ENCODE assay signal across 10 mouse cellular contexts in genomic region chrX:106043863-106044617, GRCm38 (mm10). TPM values are rescaled to one million over a fixed set of nuclear protein-coding genes. Genes with fewer than 3 reads are reported as not detected.
DNase-seq lines count a peak whose midpoint lies in the region; ATAC-seq and TF ChIP-seq lines count a peak whose summit lies in the region.
"Had no signal": no experiment of that assay in that cellular context is flagged by ENCODE, and none has a peak within 500 bp of the region (broad histone marks: within the 10 kb centered on the region; RNA-seq: fewer than 3 reads in every experiment).

No protein-coding gene starts in this region.

- 31% methylated on average over 8 of the region's 8 CpGs for WGBS in kidney, adult 2 months

- no peak overlapping the region for H3K4me3 ChIP-seq in kidney, adult 2 months (ENCODE audit: insufficient read depth, low read depth, low read length)
- no peak overlapping the region for H3K4me3 ChIP-seq in MEL (ENCODE audit: control insufficient read depth in 1 of 2, insufficient read depth in 1 of 2, low read depth in 2 of 2, low read length in 2 of 2)
- H3K4me3 ChIP-seq: midbrain, embryonic 12.5 days had no signal

- H3K36me3 ChIP-seq in kidney, adult 2 months (ENCODE audit: control insufficient read depth, insufficient read depth, low read length): no peaks in the 10 kb centered on the region
- peaks cover 0 to 20% of the 10 kb centered on the region in 2 experiments; a peak in 2 of 4 replicates for H3K36me3 ChIP-seq in MEL (ENCODE audit: control insufficient read depth in 1 of 2, insufficient read depth in 2 of 2, low read length in 2 of 2)
- H3K36me3 ChIP-seq: midbrain, embryonic 12.5 days had no signal

- TF ChIP-seq RAD21 in MEL (IDR thresholded peaks at IDR 0.05; ENCODE audit: low read depth, low read length): no peak

- H3K79me2 ChIP-seq in MEL (ENCODE audit: control insufficient read depth, insufficient read depth, low read length, poor library complexity): no peaks in the 10 kb centered on the region

- H3K27ac ChIP-seq in kidney, adult 2 months (ENCODE audit: insufficient read depth, low read depth, low read length): peak overlapping the region; percentile 23; the same call in 1 of the 2 replicates
- H3K27ac ChIP-seq in MEL (ENCODE audit: control insufficient read depth, low read depth, low read length): peak overlapping the region; percentile 57
- H3K27ac ChIP-seq: midbrain, embryonic 12.5 days had no signal

- peak; percentile 23 for DNase-seq in kidney, adult 2 months
- DNase-seq in kidney, postnatal 36 days: no peak
- DNase-seq in MEL (ENCODE audit: low read depth, low spot score): peak; percentile 93
- DNase-seq in lung, postnatal 10 days: peak; percentile 44
- no peak for DNase-seq in urinary bladder, postnatal 10 days (ENCODE audit: low spot score)
- no peak for DNase-seq in cerebellum, adult 18-20 months
- DNase-seq in retina, postnatal 1 day: no peak
- DNase-seq: thymus, adult 18-20 months had no signal

- H3K27me3 ChIP-seq in kidney, adult 2 months (replicated peaks; ENCODE audit: control insufficient read depth, insufficient read depth, low read length): no peaks in the 10 kb centered on the region
- no peaks in the 10 kb centered on the region for H3K27me3 ChIP-seq in MEL (ENCODE audit: control insufficient read depth in 1 of 2, insufficient read depth in 2 of 2, low read length in 2 of 2)

- H3K9ac ChIP-seq in MEL (ENCODE audit: control insufficient read depth, low read depth, low read length, poor library complexity, severe bottlenecking): no peak overlapping the region
- H3K9ac ChIP-seq: midbrain, embryonic 12.5 days had no signal

- no peak for TF ChIP-seq POLR2A in kidney, adult 2 months (IDR thresholded peaks at IDR 0.05; ENCODE audit: low read depth, low read length)
- TF ChIP-seq POLR2A in MEL (IDR thresholded peaks at IDR 0.05; ENCODE audit: control insufficient read depth in 1 of 2, insufficient read depth in 1 of 2, low read depth in 1 of 2, low read length in 2 of 2, poor library complexity in 1 of 2): no peak

- H3K4me1 ChIP-seq in kidney, adult 2 months (ENCODE audit: control insufficient read depth, insufficient read depth, low read length): no peaks in the 10 kb centered on the region
- H3K4me1 ChIP-seq in MEL (ENCODE audit: control insufficient read depth in 1 of 2, insufficient read depth in 2 of 2, low read length in 2 of 2): peaks cover 11 to 17% of the 10 kb centered on the region in 2 experiments
- H3K4me1 ChIP-seq: midbrain, embryonic 12.5 days had no signal

- H3K9me3 ChIP-seq in MEL (replicated peaks; ENCODE audit: insufficient read depth, low read length): no peaks in the 10 kb centered on the region
- H3K9me3 ChIP-seq: midbrain, embryonic 12.5 days had no signal

- no peak for TF ChIP-seq CTCF in kidney, adult 2 months (conservative IDR thresholded peaks at IDR 0.05; ENCODE audit: insufficient read depth, insufficient read length, low read depth, low read length)
- TF ChIP-seq CTCF in MEL (IDR thresholded peaks at IDR 0.05 in 2 of 3, conservative IDR thresholded peaks at IDR 0.05 in 1 of 3; ENCODE audit: control insufficient read depth in 1 of 3, insufficient read depth in 1 of 3, low read depth in 2 of 3, low read length in 3 of 3, poor library complexity in 1 of 3, severe bottlenecking in 1 of 3): no peak

- ATAC-seq in erythroid progenitor cell, adult 5-6 weeks (replicated peaks; ENCODE audit: low FRiP score, poor library complexity, severe bottlenecking): peak; percentile 75

- TF ChIP-seq EP300 in MEL (IDR thresholded peaks at IDR 0.05; ENCODE audit: low read depth in 1 of 2, low read length in 2 of 2): peak; percentile 96 to 97

TF ChIP-seq in MEL, 35 proteins besides CTCF, POLR2A, EP300 and RAD21:
- TF ChIP-seq KAT2A (conservative IDR thresholded peaks at IDR 0.05; ENCODE audit: low read depth, low read length) (no peak), ZMIZ1 (IDR thresholded peaks at IDR 0.05; ENCODE audit: low read depth, low read length) (no peak), GABPA (IDR thresholded peaks at IDR 0.05; ENCODE audit: low read depth, low read length) (no peak), GATA1 (IDR thresholded peaks at IDR 0.05; ENCODE audit: low read depth, low read length) (peak; percentile 99), MEF2A (IDR thresholded peaks at IDR 0.05; ENCODE audit: extremely low read depth, insufficient replicate concordance, low read depth, low read length, poor library complexity, severe bottlenecking) (0 out of 2 replicates have a peak, but pooled peaks have one; percentile 20), TAL1 (IDR thresholded peaks at IDR 0.05; ENCODE audit: low read length) (peak; percentile 97), ZNF384 (IDR thresholded peaks at IDR 0.05; ENCODE audit: low read depth, low read length) (peak; percentile 59; the same call in 1 of the 2 replicates), SIN3A (IDR thresholded peaks at IDR 0.05; ENCODE audit: low read length) (peak; percentile 91), POLR2AphosphoS5 (IDR thresholded peaks at IDR 0.05; ENCODE audit: borderline replicate concordance, low read depth, low read length) (no peak), ETS1 (IDR thresholded peaks at IDR 0.05; ENCODE audit: low read depth, low read length) (peak; percentile 100), POLR2AphosphoS2 (IDR thresholded peaks at IDR 0.05; ENCODE audit: low read length) (0 out of 2 replicates have a peak, but pooled peaks have one; percentile 45), MYB (IDR thresholded peaks at IDR 0.05; ENCODE audit: low read depth, low read length) (0 out of 2 replicates have a peak, but pooled peaks have one; percentile 35), MAFK (IDR thresholded peaks at IDR 0.05; ENCODE audit: borderline replicate concordance, low read depth, low read length) (peak; percentile 65; the same call in 1 of the 2 replicates), ZKSCAN1 (IDR thresholded peaks at IDR 0.05; ENCODE audit: low read depth, low read length) (no peak), RCOR1 (IDR thresholded peaks at IDR 0.05; ENCODE audit: low read depth, low read length) (peak; percentile 98), TCF12 (IDR thresholded peaks at IDR 0.05; ENCODE audit: low read depth, low read length) (peak; percentile 98), MXI1 (IDR thresholded peaks at IDR 0.05; ENCODE audit: low read depth, low read length) (0 out of 2 replicates have a peak, but pooled peaks have one; percentile 56)

RNA-seq across cellular contexts. Expression of gene Atp7a, which starts 17.0 kb away (rescaled TPM):
- polyA plus RNA-seq in kidney, adult 2 months (2012; rRNA removed): 4.4 and 5.0 TPM in 2 replicates
- 2.2 and 2.6 TPM in 2 replicates for total RNA-seq in MEL (2012; rRNA removed)
- 1 to 10 TPM in 1 of 2 experiments, not detected in 1; 1.7 TPM for polyA plus RNA-seq in MEL (2012; ENCODE audit: insufficient read depth in 1 of 2, insufficient read length in 2 of 2, low read depth in 1 of 2, low replicate concordance in 2 of 2, missing spikeins in 1 of 2)
- 2.9 and 3.8 TPM in 2 replicates for total RNA-seq in erythroid progenitor cell, adult 5-6 weeks (2015; ENCODE audit: low replicate concordance)
- total RNA-seq in erythroid progenitor cell, adult 5-6 weeks (2017; ENCODE audit: low replicate concordance): 2.8 and 5.4 TPM in 2 replicates

RNA-seq across cellular contexts. Expression of gene Cox7b, which starts 28.5 kb away (rescaled TPM):
- 532 and 542 TPM in 2 replicates for polyA plus RNA-seq in kidney, adult 2 months (2012; rRNA removed)
- 245 and 268 TPM in 2 replicates for total RNA-seq in MEL (2012; rRNA removed)
- polyA plus RNA-seq in MEL (2012; ENCODE audit: insufficient read depth in 1 of 2, insufficient read length in 2 of 2, low read depth in 1 of 2, low replicate concordance in 2 of 2, missing spikeins in 1 of 2): 1,000 to 10,000 TPM in 1 of 2 experiments, 100 to 1,000 TPM in 1; 721 to 1,065 TPM
- 69.2 and 110 TPM in 2 replicates for total RNA-seq in erythroid progenitor cell, adult 5-6 weeks (2015; ENCODE audit: low replicate concordance)
- total RNA-seq in erythroid progenitor cell, adult 5-6 weeks (2017; ENCODE audit: low replicate concordance): 104 and 107 TPM in 2 replicates

RNA-seq across cellular contexts. Expression of gene Magt1, which starts 32.3 kb away (rescaled TPM):
- 11.8 and 16.4 TPM in 2 replicates for polyA plus RNA-seq in kidney, adult 2 months (2012; rRNA removed)
- total RNA-seq in MEL (2012; rRNA removed): 34.9 and 36.2 TPM in 2 replicates
- 10 to 100 TPM in 1 of 2 experiments, not detected in 1; 34.3 TPM for polyA plus RNA-seq in MEL (2012; ENCODE audit: insufficient read depth in 1 of 2, insufficient read length in 2 of 2, low read depth in 1 of 2, low replicate concordance in 2 of 2, missing spikeins in 1 of 2)
- 16.6 and 18.4 TPM in 2 replicates for total RNA-seq in erythroid progenitor cell, adult 5-6 weeks (2015; ENCODE audit: low replicate concordance)
- total RNA-seq in erythroid progenitor cell, adult 5-6 weeks (2017; ENCODE audit: low replicate concordance): 20.3 and 37.4 TPM in 2 replicates

Comparison
In these comparisons a context has a peak if more than half of its experiments do, and no peak if none do; other contexts are left out.
1. DNase-seq: peak in kidney, adult 2 months (single experiment), MEL (single experiment) and lung, postnatal 10 days (single experiment); none in kidney, postnatal 36 days (0 of 2), urinary bladder, postnatal 10 days (single experiment), cerebellum, adult 18-20 months (0 of 2) and retina, postnatal 1 day (single experiment).